Mouse (Mus musculus) G1E (cell line): ENCODE data around the gene Gmds. TPM values are rescaled to one million over a fixed set of nuclear protein-coding genes. Genes with fewer than 3 reads are reported as not detected.

Experiments used
- ATAC-seq: 2 replicates; pipeline ENCODE4 v1.8.0; 2016; ENCODE audit warnings: mild to moderate bottlenecking; ENCODE audit not compliant: insufficient number of reproducible peaks, poor library complexity, low FRiP score, severe bottlenecking; ENCODE audit errors: extremely low read depth
- DNase-seq: peaks from one replicate; pipeline ENCODE4 v3.0.0; 2012; ENCODE audit warnings: low spot score
- H3K27me3 ChIP-seq: 2 replicates; pipeline ENCODE4 v1.6.1; 2012; ENCODE audit warnings: mild to moderate bottlenecking, low read length, inconsistent platforms; ENCODE audit not compliant: insufficient read depth
- H3K36me3 ChIP-seq: replicated peaks from 2 replicates; pipeline ENCODE3; 2012; ENCODE audit warnings: mild to moderate bottlenecking, inconsistent platforms
- H3K4me1 ChIP-seq: 2 replicates; pipeline ENCODE4 v1.6.1; 2012; ENCODE audit warnings: low read depth, low read length, inconsistent platforms, mixed read lengths; ENCODE audit not compliant: insufficient read depth
- H3K4me3 ChIP-seq: 2 replicates; pipeline ENCODE4 v1.5.1; 2012; ENCODE audit warnings: low read depth, mild to moderate bottlenecking, inconsistent platforms, low read length, moderate library complexity, mixed read lengths
- H3K9me3 ChIP-seq: replicated peaks from 2 replicates; pipeline ENCODE4 v1.6.1; 2012; ENCODE audit warnings: inconsistent platforms
- CTCF ChIP-seq: IDR thresholded peaks from 2 replicates; pipeline ENCODE4 v1.5.1; 2012; ENCODE audit warnings: low read depth, low read length, inconsistent platforms, mixed read lengths
- GATA1 ChIP-seq: IDR thresholded peaks from 2 replicates; pipeline ENCODE4 v1.6.1; 2012; ENCODE audit warnings: borderline replicate concordance, low read length, inconsistent platforms, mixed read lengths
- GATA2 ChIP-seq: IDR thresholded peaks from 2 replicates; pipeline ENCODE4 v1.6.1; 2012; ENCODE audit warnings: low read depth, low read length, inconsistent platforms, borderline replicate concordance
- POLR2AphosphoS5 ChIP-seq: IDR thresholded peaks from 2 replicates; pipeline ENCODE4 v1.6.1; 2012; ENCODE audit warnings: low read depth, low read length, inconsistent platforms; ENCODE audit not compliant: insufficient replicate concordance
- TAL1 ChIP-seq: conservative IDR thresholded peaks from 2 replicates; pipeline ENCODE4 v1.6.1; 2012; ENCODE audit warnings: low read depth, low read length, inconsistent platforms, mixed read lengths
- polyA plus RNA-seq: library from polyadenylated mRNA; stranded (reverse); fragments of >175 nt; gene quantifications from 2 replicates; pipeline ENCODE4 v1.2.3, GENCODE M21; 2012
- total RNA-seq, 2 experiments: library from RNA; stranded (forward) in 1 of 2; stranded (reverse) in 1 of 2; fragments of 200-1000 nt in 1 of 2; fragments of >200 nt in 1 of 2; fragmentation: Nextera tagmentation in 1 of 2; gene quantifications; 2 replicates each; pipeline ENCODE4 v1.2.3; 2014 to 2017

Gmds gene
- total and polyA plus RNA-seq, 3 experiments: 19.9 to 27.5 (median 22.1) TPM

GRCm38 (mm10) chr13:32080520-32081249, 257.9 kb downstream of the Gmds start:
- H3K4me1 ChIP-seq: no peaks in the 10 kb centered on the region
- no peaks in the 10 kb centered on the region for H3K9me3 ChIP-seq
- ATAC-seq (no peak), DNase-seq (no peak)
- no peak for TF ChIP-seq GATA2
- no peak for TF ChIP-seq POLR2AphosphoS5
- TF ChIP-seq GATA1: no peak
- TF ChIP-seq TAL1: no peak
- TF ChIP-seq CTCF: no peak
- no peaks in the 10 kb centered on the region for H3K27me3 ChIP-seq
- no peaks in the 10 kb centered on the region for H3K36me3 ChIP-seq
- H3K4me3 ChIP-seq: no peak overlapping the region

- no peak for DNase-seq
- TF ChIP-seq TAL1: no peak
- no peak for TF ChIP-seq POLR2AphosphoS5
- no peak for TF ChIP-seq GATA1
- no peak for TF ChIP-seq GATA2
- no peak for TF ChIP-seq CTCF
- Histone ChIP-seq H3K4me1 (no peaks in the 10 kb centered on the region), H3K4me3 (no peak overlapping the region), H3K9me3 (no peaks in the 10 kb centered on the region), H3K36me3 (no peaks in the 10 kb centered on the region), H3K27me3 (peaks cover 3% of the 10 kb centered on the region)
- ATAC-seq: no peak
These were observed 264.9 kb downstream of the Gmds start for GRCm38 (mm10) chr13:32073630-32074029.

DNA sequence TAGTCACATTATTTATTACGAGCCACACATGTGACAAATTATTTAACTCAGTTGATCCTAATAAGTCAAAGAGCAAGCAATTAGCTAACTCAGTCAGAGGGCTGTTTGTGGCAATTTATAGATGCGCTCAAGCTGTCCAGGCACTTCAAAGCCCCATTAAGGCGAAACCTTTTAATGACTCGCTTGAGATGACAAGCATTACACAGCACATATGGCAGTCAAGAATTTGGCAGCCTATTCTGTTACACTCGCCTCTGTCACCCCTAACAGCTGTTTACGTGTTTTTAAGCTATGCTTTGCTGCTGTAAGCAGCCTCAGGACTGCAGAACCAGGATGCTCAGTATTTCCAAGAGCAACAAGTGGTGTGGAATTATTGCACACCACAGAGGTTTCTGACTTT, 283.2 kb downstream of the Gmds start:
- TF ChIP-seq POLR2AphosphoS5 (no peak), GATA1 (no peak), TAL1 (no peak), CTCF (no peak), GATA2 (no peak)
- Histone ChIP-seq H3K27me3 (no peaks in the 10 kb centered on the region), H3K4me3 (no peak overlapping the region), H3K9me3 (no peaks in the 10 kb centered on the region), H3K36me3 (no peaks in the 10 kb centered on the region), H3K4me1 (no peaks in the 10 kb centered on the region)
- no peak for DNase-seq
- no peak for ATAC-seq

DNA sequence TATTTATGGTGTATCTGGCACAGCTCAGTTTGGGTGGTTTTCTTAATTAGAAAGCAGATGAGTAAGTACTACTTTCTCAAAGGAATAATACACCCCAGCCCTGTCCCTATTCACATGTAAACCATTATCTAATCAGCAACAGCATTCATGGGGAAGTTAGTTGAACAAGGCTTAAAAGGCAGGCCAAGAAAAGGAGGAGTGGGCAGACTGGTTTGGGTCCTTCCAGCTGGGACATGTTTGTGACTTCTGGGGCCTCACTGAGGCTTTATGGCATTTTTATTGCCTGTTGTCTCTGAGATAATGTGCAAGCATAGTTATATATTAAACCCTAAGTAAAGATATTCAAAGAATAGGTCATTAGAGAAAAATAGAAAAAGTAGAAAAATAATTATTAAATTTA, 285.0 kb downstream of the Gmds start:
- H3K36me3 ChIP-seq: no peaks in the 10 kb centered on the region
- TF ChIP-seq GATA1: no peak
- no peak for TF ChIP-seq POLR2AphosphoS5
- no peak for TF ChIP-seq CTCF
- no peak for TF ChIP-seq GATA2
- TF ChIP-seq TAL1: no peak
- no peaks in the 10 kb centered on the region for H3K27me3 ChIP-seq
- no peaks in the 10 kb centered on the region for H3K9me3 ChIP-seq
- DNase-seq (no peak), ATAC-seq (no peak)
- no peaks in the 10 kb centered on the region for H3K4me1 ChIP-seq
- no peak overlapping the region for H3K4me3 ChIP-seq

DNA sequence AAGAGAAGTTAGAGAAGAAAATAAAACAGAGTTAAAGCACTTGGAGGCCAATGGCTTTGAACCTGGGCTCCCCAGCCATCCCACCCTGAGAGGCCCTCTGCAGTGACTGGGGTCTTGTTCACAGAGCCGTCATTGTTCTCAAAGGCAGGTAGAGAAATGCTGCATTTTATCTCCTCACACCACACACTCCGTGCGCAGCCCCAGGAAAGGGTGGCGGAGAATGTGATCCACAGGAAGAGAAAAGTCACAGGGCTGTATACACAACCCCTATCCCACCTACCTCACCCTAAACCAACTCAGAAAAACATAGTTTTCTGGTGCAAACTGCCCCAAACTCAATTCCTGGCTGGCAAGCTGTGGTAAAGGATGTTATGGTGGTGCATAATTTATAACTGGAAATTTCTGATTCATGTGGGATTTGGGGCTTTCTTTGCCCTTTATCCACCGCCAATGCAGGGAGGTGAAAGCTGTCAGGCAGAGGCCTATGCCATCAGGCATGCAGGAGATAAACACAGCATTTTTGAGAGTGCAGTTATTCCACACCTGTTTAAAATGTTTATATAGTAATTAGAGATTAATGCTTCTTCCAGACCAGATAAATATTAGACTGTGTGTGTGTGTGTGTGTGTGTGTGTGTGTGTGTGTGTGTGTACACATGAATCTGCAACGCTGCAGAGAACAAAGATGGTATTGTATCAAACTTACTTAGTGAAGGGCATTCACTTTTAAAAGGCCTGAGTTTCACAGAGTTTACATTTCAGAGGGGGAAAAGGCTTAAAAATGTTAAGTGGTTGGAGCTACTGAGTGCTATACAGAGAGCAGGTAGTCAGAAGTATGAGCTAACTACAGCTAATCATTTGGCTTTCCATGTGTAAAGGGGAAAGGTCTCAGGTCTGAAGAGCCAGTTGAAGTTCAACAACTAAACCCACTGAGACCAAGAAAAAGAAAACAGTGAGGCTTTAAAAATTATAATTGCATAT, 290.3 kb downstream of the Gmds start:
- ATAC-seq (no peak), DNase-seq (no peak)
- Histone ChIP-seq H3K9me3 (no peaks in the 10 kb centered on the region), H3K36me3 (no peaks in the 10 kb centered on the region), H3K4me3 (no peak overlapping the region), H3K27me3 (no peaks in the 10 kb centered on the region), H3K4me1 (no peaks in the 10 kb centered on the region)
- TF ChIP-seq POLR2AphosphoS5: no peak
- no peak for TF ChIP-seq GATA1
- TF ChIP-seq CTCF: no peak
- no peak for TF ChIP-seq GATA2
- TF ChIP-seq TAL1: no peak

- no peaks in the 10 kb centered on the region for H3K4me1 ChIP-seq
- TF ChIP-seq TAL1 (no peak), CTCF (no peak), POLR2AphosphoS5 (no peak), GATA2 (no peak), GATA1 (no peak)
- H3K36me3 ChIP-seq: no peaks in the 10 kb centered on the region
- DNase-seq (no peak), ATAC-seq (no peak)
- no peaks in the 10 kb centered on the region for H3K9me3 ChIP-seq
- H3K27me3 ChIP-seq: no peaks in the 10 kb centered on the region
- H3K4me3 ChIP-seq: no peak overlapping the region
These were observed 291.6 kb downstream of the Gmds start for GRCm38 (mm10) chr13:32046961-32047360.
